Mouse (Mus musculus) hindbrain, postnatal 0 days (tissue): ENCODE measurements around the gene Tmem132b. TPM values are rescaled to one million over a fixed set of nuclear protein-coding genes. Genes with fewer than 3 reads are reported as not detected.

ENCODE experiments used
- ATAC-seq: fragments of 200-750 bp; cut with Nextera tagmentation; 2 replicates; pipeline ENCODE4 v1.8.0; 2017; ENCODE audit warnings: mild to moderate bottlenecking, moderate TSS enrichment, moderate library complexity
- DNase-seq: peaks from one replicate; pipeline ENCODE4 v3.0.0-alpha.2; 2015; ENCODE audit warnings: low spot score
- H3K27ac ChIP-seq: fragments of 300-500 bp; sonication (generic); 2 replicates; pipeline ENCODE4 v1.5.1; 2014; ENCODE audit warnings: mild to moderate bottlenecking
- H3K27me3 ChIP-seq: fragments of 300-500 bp; sonication (generic); 2 replicates; pipeline ENCODE4 v1.6.1; 2014; ENCODE audit warnings: low read length, mixed read lengths; ENCODE audit not compliant: insufficient read depth
- H3K36me3 ChIP-seq: fragments of 300-500 bp; sonication (generic); 2 replicates; pipeline ENCODE4 v1.6.1; 2014; ENCODE audit warnings: low read length, mixed read lengths; ENCODE audit not compliant: insufficient read depth
- H3K4me1 ChIP-seq: fragments of 300-500 bp; sonication (generic); 2 replicates; pipeline ENCODE4 v1.6.1; 2014; ENCODE audit warnings: antibody characterized with exemption, low read length, mixed read lengths; ENCODE audit not compliant: insufficient read depth
- H3K4me2 ChIP-seq: fragments of 300-500 bp; sonication (generic); 2 replicates; pipeline ENCODE4 v1.6.1; 2014; ENCODE audit warnings: low read depth, mild to moderate bottlenecking, low read length, moderate library complexity, mixed read lengths
- H3K4me3 ChIP-seq: fragments of 300-500 bp; sonication (generic); 2 replicates; pipeline ENCODE4 v1.5.1; 2014; ENCODE audit warnings: low read length
- H3K9ac ChIP-seq: fragments of 300-500 bp; sonication (generic); replicated peaks from 2 replicates; pipeline ENCODE4 v1.6.1; 2014; ENCODE audit warnings: mild to moderate bottlenecking, low read length, moderate library complexity, mixed read lengths
- H3K9me3 ChIP-seq: fragments of 300-500 bp; sonication (generic); 2 replicates; pipeline ENCODE4 v1.6.1; 2016; ENCODE audit warnings: low read length, mixed read lengths
- CTCF ChIP-seq: IDR thresholded peaks from 2 replicates; pipeline ENCODE4 v1.5.1; 2016; ENCODE audit warnings: antibody characterized with exemption, control low read depth, low read depth
- WGBS: fragments of 180-500 bp; shearing (Covaris S2); extraction: QIAGEN DNeasy Blood & Tissue Kit; methylation state at CpG from one replicate; pipeline ENCODE4 v1.1.7; 2014; 5-methylcytosine and 5-hydroxymethylcytosine counted together
- polyA plus RNA-seq: library from polyadenylated mRNA; unstranded; fragments of >200 nt; fragmentation: Nextera tagmentation; extraction: Ambion mirVana; gene quantifications from 2 replicates; pipeline ENCODE4 v1.2.1, GENCODE M21; 2015
- total RNA-seq: library from RNA; depleted of rRNA; stranded (reverse); fragments of >200 nt; gene quantifications from 2 replicates; pipeline ENCODE4 v1.2.3, GENCODE M21; 2014

Gene Tmem132b
- total and polyA plus RNA-seq, 2 experiments from 2014 or later = 6.9 to 45.9 TPM

DNA sequence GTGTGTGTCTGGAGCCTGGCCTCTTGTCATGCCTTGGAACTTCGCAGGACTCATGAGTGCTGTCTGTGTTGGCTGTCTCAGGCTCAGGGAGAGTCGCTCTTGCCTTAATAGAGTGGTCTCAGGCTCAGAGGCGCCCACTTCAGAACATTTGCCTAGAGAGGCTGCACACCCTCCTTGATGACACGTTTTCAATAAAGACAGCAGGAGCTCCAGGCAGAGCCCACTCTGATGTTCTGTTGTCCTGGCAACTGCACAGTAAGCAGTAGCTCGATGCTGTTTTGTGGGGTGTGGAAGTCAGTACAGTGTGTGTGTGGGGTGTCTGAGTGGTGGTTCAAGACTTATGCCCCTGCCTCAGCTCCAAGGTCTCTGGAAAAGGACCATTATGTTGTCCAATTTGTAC lies 81.6 kb downstream of the Tmem132b start:
- no peaks in the 10 kb centered on the region for H3K4me1 ChIP-seq
- no peak overlapping the region for H3K27ac ChIP-seq
- H3K27me3 ChIP-seq = no peaks in the 10 kb centered on the region
- H3K36me3 ChIP-seq = no peaks in the 10 kb centered on the region
- H3K4me2 ChIP-seq = no peak overlapping the region
- ATAC-seq = no peak
- H3K9me3 ChIP-seq = 0 out of 2 replicates have a peak, but pooled peaks cover 4% of the 10 kb centered on the region
- TF ChIP-seq CTCF = no peak
- DNase-seq = no peak
- no peak overlapping the region for H3K9ac ChIP-seq
- H3K4me3 ChIP-seq = no peak overlapping the region
- whole genome bisulfite sequencing = 63% methylated on average over 5 of the region's 5 CpGs

DNA sequence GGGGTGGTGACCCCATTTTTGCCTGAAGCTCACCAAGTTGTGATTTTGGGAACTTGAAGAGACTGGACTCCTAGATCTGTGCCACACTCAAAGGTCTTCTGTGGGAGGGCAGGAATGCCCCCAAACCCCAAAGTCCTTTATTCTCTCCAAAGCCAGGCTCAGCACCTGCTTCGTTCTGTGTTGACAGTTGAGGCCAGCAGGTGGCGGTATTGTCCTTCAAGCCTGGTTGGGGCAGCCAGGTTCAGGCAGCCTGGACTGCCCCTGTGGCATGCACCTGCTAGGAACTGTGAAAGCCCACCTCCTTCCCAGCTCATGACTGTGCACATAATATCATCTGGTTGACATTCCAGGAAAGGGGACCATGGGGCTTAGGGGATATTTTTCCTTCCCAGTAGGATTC lies 82.8 kb downstream of the Tmem132b start:
- no peaks in the 10 kb centered on the region for H3K4me1 ChIP-seq
- 50% methylated on average over 2 of the region's 2 CpGs for WGBS
- ATAC-seq = no peak

DNA sequence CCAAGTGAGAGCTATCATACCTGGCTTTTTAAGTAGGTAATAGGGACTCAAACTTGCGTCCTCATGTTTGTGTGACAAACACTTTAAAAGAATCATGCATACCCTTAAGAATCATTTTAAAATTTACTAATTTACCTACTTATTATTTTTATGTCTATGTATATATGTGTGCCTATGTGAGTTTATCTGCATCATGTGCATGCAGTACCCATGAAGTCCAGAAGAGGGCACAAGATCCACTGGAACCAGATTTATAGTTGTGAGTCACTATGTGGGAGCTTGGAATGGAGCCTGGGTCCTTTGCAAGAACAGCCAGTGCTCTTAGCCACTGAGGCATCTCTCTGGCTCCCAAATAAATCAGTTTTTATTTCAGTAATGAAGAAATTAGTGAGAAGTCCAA lies 85.5 kb downstream of the Tmem132b start:
- Histone ChIP-seq H3K4me3 (no peak overlapping the region), H3K4me2 (no peak overlapping the region), H3K9ac (no peak overlapping the region), H3K9me3 (0 out of 2 replicates have a peak, but pooled peaks cover 4% of the 10 kb centered on the region), H3K27me3 (no peaks in the 10 kb centered on the region), H3K27ac (no peak overlapping the region), H3K36me3 (no peaks in the 10 kb centered on the region), H3K4me1 (no peaks in the 10 kb centered on the region)
- DNase-seq (no peak), ATAC-seq (no peak)
- 100% methylated on average over 1 of the region's 1 CpGs for whole genome bisulfite sequencing
- TF ChIP-seq CTCF = peak; percentile 31

More for the DNA sequence above, 82.8 kb downstream of the Tmem132b start:
- no peak overlapping the region for H3K4me3 ChIP-seq
- no peaks in the 10 kb centered on the region for H3K27me3 ChIP-seq
- TF ChIP-seq CTCF = peak; percentile 73
- 0 out of 2 replicates have a peak, but pooled peaks cover 4% of the 10 kb centered on the region for H3K9me3 ChIP-seq
- DNase-seq = peak; percentile 62
- H3K27ac ChIP-seq = no peak overlapping the region
- no peaks in the 10 kb centered on the region for H3K36me3 ChIP-seq
- H3K4me2 ChIP-seq = no peak overlapping the region
- no peak overlapping the region for H3K9ac ChIP-seq

DNA sequence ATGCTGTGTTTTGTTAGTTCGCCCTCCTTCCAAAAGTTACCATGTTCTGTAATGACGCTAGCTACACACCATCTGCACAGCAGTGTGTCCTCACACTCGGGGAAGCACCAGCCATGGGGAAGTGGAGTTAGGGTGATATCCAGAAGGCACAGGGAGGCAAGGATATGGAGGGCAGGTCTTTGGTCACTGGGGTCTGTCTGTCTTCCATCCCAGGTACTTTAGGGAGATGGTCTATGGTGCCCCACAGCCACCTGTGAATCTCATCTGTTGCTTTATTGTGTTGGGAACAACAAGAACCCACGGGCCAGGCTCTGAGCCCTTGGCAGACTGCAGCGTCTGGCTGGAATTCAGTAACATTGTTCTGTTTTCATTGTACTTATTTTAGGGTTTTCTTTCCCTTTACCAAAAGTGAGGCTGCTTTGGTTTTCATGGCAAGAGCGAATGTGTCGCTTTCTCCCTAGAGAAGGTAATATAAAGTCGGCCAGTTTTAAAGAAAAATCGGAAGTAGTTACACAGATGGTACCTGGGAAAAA lies 96.3 kb downstream of the Tmem132b start:
- no peaks in the 10 kb centered on the region for H3K4me1 ChIP-seq
- WGBS = 74% methylated on average over 9 of the region's 9 CpGs

DNA sequence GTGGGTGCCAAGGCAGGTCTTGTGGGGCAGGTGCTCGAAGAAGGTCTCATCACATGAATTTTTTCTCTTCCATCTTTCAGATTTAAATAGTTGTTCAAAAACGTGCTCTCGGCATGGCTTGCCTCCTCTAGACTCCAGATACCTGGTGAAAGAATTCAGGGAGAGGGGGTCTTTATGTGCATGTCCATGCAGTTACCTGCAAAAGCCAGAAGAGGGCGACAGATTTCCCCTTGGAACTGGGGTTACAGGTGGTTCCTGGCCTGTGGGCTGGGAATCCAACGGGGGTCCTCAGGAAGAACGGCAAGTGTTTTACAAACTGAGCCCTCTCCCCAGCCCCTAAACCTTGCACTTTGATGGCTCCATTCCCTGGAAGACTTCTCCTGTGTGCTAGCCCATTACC lies 103.1 kb downstream of the Tmem132b start:
- H3K27me3 ChIP-seq = no peaks in the 10 kb centered on the region
- H3K36me3 ChIP-seq = no peaks in the 10 kb centered on the region
- H3K27ac ChIP-seq = no peak overlapping the region
- H3K4me3 ChIP-seq = no peak overlapping the region
- no peak for ATAC-seq
- no peak overlapping the region for H3K4me2 ChIP-seq
- no peak for DNase-seq
- H3K9me3 ChIP-seq = no peaks in the 10 kb centered on the region
- TF ChIP-seq CTCF = no peak
- no peaks in the 10 kb centered on the region for H3K4me1 ChIP-seq
- H3K9ac ChIP-seq = no peak overlapping the region
- 85% methylated on average over 6 of the region's 6 CpGs for WGBS

More for the DNA sequence above, 96.3 kb downstream of the Tmem132b start:
- H3K36me3 ChIP-seq = no peaks in the 10 kb centered on the region
- H3K27ac ChIP-seq = no peak overlapping the region
- DNase-seq (no peak), ATAC-seq (no peak)
- no peak overlapping the region for H3K9ac ChIP-seq
- no peaks in the 10 kb centered on the region for H3K9me3 ChIP-seq
- no peak overlapping the region for H3K4me2 ChIP-seq
- H3K27me3 ChIP-seq = no peaks in the 10 kb centered on the region
- no peak for TF ChIP-seq CTCF
- no peak overlapping the region for H3K4me3 ChIP-seq

DNA sequence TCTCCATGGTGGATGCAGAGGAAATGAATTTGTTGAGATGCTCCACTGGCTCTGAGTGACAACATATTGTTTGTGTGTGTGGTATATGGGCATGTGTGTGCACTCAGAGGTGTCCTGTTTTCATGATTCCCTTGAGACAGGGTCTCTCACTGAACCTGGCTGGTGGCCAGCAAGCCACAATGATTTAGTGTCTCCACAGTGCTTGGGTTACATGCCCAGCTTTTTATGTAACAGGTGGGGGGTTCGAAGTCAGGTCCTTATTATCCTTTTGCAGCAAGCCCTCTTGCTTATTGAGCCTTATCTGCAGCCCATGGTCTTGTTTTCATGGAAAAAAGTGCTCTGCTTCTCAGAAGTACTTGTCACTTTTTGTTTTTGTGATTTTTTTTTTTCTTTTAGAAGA lies 109.4 kb downstream of the Tmem132b start:
- DNase-seq (no peak), ATAC-seq (no peak)
- H3K9me3 ChIP-seq = peaks cover 5% of the 10 kb centered on the region; the same call in 1 of the 2 replicates
- peaks cover 2% of the 10 kb centered on the region; the same call in 1 of the 2 replicates for H3K4me1 ChIP-seq
- H3K9ac ChIP-seq = no peak overlapping the region
- no peak overlapping the region for H3K4me2 ChIP-seq
- no peak overlapping the region for H3K4me3 ChIP-seq
- 89% methylated on average over 1 of the region's 1 CpGs for WGBS
- no peak for TF ChIP-seq CTCF
- H3K27me3 ChIP-seq = no peaks in the 10 kb centered on the region
- no peak overlapping the region for H3K27ac ChIP-seq
- H3K36me3 ChIP-seq = no peaks in the 10 kb centered on the region

DNA sequence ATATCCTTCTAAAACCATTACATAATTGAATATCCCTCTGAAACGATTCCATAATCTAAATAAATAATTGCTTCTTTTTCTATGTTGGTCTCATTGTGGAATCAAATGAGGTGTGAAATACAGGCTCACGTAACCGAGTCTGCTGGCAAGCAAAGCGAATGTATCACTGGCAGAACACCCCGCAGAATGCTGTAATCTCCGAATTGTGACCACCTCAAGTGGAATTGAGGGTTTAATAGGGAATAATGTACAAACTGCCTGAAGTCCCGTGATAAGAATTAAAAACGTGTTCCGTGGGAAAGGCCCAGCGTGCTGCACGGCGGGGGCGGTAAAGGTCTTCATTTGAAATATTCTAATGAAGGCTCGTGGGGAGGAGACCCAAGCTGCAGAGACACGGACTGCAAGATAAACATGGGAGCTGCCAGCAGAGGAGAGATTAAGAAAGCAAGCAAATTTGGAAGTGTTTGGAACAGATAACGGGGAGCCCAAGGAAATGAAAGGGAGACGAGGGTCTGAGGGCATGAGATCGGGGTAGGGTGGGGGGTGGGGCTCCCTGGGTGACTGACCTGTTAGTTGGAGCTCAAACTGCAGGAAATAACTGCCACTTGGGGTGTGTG lies 110.1 kb downstream of the Tmem132b start:
- TF ChIP-seq CTCF = no peak
- Histone ChIP-seq H3K36me3 (no peaks in the 10 kb centered on the region), H3K4me3 (no peak overlapping the region), H3K4me1 (peaks cover 2% of the 10 kb centered on the region; the same call in 1 of the 2 replicates), H3K9ac (no peak overlapping the region), H3K4me2 (peak overlapping the region; percentile 23; the same call in 1 of the 2 replicates), H3K27ac (no peak overlapping the region), H3K9me3 (peaks cover 5% of the 10 kb centered on the region; the same call in 1 of the 2 replicates), H3K27me3 (no peaks in the 10 kb centered on the region)
- WGBS = 41% methylated on average over 18 of the region's 18 CpGs
- ATAC-seq = no peak
- DNase-seq = peak; percentile 31
